Mouse (Mus musculus) hindbrain, embryonic 13.5 days (tissue): ENCODE results near the gene Phlda2. TPM values are rescaled to one million over a fixed set of nuclear protein-coding genes. Genes with fewer than 3 reads are reported as not detected.

Experiments
- ATAC-seq: fragments of 200-750 bp; cut with Nextera tagmentation; 2 replicates; pipeline ENCODE4 v1.8.0; 2017; ENCODE audit warnings: moderate TSS enrichment; ENCODE audit not compliant: low FRiP score
- H3K27ac ChIP-seq: fragments of 300-500 bp; sonication (generic); 2 replicates; pipeline ENCODE4 v1.5.1; 2015; ENCODE audit warnings: inconsistent platforms, mild to moderate bottlenecking, moderate library complexity
- H3K27me3 ChIP-seq: fragments of 300-500 bp; sonication (generic); 2 replicates; pipeline ENCODE4 v1.6.1; 2015; ENCODE audit warnings: mild to moderate bottlenecking, inconsistent platforms
- H3K36me3 ChIP-seq: fragments of 300-500 bp; sonication (generic); 2 replicates; pipeline ENCODE4 v1.6.1; 2015; ENCODE audit warnings: mild to moderate bottlenecking, inconsistent platforms
- H3K4me1 ChIP-seq: fragments of 300-500 bp; sonication (generic); replicated peaks from 2 replicates; pipeline ENCODE4 v1.6.1; 2015; ENCODE audit warnings: inconsistent platforms
- H3K4me2 ChIP-seq: fragments of 300-500 bp; sonication (generic); 2 replicates; pipeline ENCODE4 v1.6.1; 2015; ENCODE audit warnings: inconsistent platforms, mild to moderate bottlenecking, moderate library complexity
- H3K4me3 ChIP-seq: fragments of 300-500 bp; sonication (generic); 2 replicates; pipeline ENCODE4 v1.5.1; 2015; ENCODE audit warnings: mild to moderate bottlenecking, inconsistent platforms
- H3K9ac ChIP-seq: fragments of 300-500 bp; sonication (generic); 2 replicates; pipeline ENCODE4 v1.6.1; 2015; ENCODE audit warnings: mild to moderate bottlenecking, inconsistent platforms
- H3K9me3 ChIP-seq: fragments of 300-500 bp; sonication (generic); 2 replicates; pipeline ENCODE4 v1.6.1; 2016; ENCODE audit warnings: inconsistent platforms
- WGBS: fragments of 180-500 bp; shearing (Covaris S2); methylation state at CpG from one replicate; pipeline ENCODE4 v1.1.7; 2015; 5-methylcytosine and 5-hydroxymethylcytosine counted together
- polyA plus RNA-seq: library from polyadenylated mRNA; unstranded; fragments of >200 nt; fragmentation: Nextera tagmentation; extraction: Ambion mirVana; gene quantifications from 2 replicates; pipeline ENCODE4 v1.2.1, GENCODE M21; 2015

Phlda2 gene
- polyA plus RNA-seq, 1 experiment from 2014 or later, result 0.53 TPM

- Histone ChIP-seq H3K4me2 (no peak within 1 kb of the TSS), H3K4me1 (no peaks in the 10 kb centered on the region), H3K27ac (no peak within 1 kb of the TSS), H3K9me3 (no peaks in the 10 kb centered on the region), H3K36me3 (no peaks in the 10 kb centered on the region), H3K27me3 (peaks cover 14% of the 10 kb centered on the region), H3K4me3 (no peak within 1 kb of the TSS), H3K9ac (no peak within 1 kb of the TSS)
- no peak for ATAC-seq
- 46% methylated on average over 4 of the region's 4 CpGs for WGBS
Measured at GRCm38 (mm10) chr7:143473347-143474101, 29.4 kb downstream of the Phlda2 start, which contains the start of gene Slc22a18. TSS of gene Slc22a18 (plus strand) at chr7:143473736.

DNA sequence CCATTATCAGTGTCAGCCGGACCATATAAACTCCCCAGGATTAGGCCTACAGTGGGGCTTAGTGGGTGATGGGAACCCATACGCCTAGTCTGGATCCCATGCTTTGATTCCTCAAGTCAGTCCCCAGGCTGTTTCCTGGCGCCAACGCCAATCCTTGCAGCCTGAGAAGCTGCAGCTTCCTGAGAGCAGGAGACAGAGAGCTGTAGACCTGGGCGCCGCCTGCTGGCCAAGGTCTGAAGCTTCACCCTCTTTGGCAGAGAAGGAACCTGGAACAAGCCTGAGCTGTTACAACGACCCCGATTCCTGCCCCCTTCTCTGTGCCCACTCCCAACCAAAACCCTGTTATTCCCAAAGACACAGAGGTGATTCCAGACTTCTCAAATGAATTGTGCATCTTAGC, 33.0 kb downstream of the Phlda2 start:
- Histone ChIP-seq H3K4me1 (peaks cover 12% of the 10 kb centered on the region), H3K27me3 (peaks cover 23% of the 10 kb centered on the region), H3K9me3 (no peaks in the 10 kb centered on the region), H3K36me3 (no peaks in the 10 kb centered on the region), H3K4me2 (no peak overlapping the region), H3K9ac (no peak overlapping the region), H3K27ac (no peak overlapping the region), H3K4me3 (no peak overlapping the region)
- WGBS, result 19% methylated on average over 8 of the region's 8 CpGs
- ATAC-seq, result 0 out of 2 replicates have a peak, but pooled peaks have one; percentile 36

- H3K4me1 ChIP-seq, result peaks cover 21% of the 10 kb centered on the region
- H3K36me3 ChIP-seq, result no peaks in the 10 kb centered on the region
- no peak overlapping the region for H3K4me2 ChIP-seq
- no peak overlapping the region for H3K9ac ChIP-seq
- 8% methylated on average over 6 of the region's 6 CpGs for whole genome bisulfite sequencing
- H3K27ac ChIP-seq, result no peak overlapping the region
- no peaks in the 10 kb centered on the region for H3K9me3 ChIP-seq
- H3K27me3 ChIP-seq, result peaks cover 23% of the 10 kb centered on the region
- no peak overlapping the region for H3K4me3 ChIP-seq
- ATAC-seq, result no peak
Measured at GRCm38 (mm10) chr7:143467714-143468113, 35.2 kb downstream of the Phlda2 start.

GRCm38 (mm10) chr7:143466099-143466677, 36.8 kb downstream of the Phlda2 start:
- Histone ChIP-seq H3K27me3 (peaks cover 23% of the 10 kb centered on the region), H3K9ac (no peak overlapping the region), H3K36me3 (no peaks in the 10 kb centered on the region), H3K27ac (no peak overlapping the region), H3K4me3 (no peak overlapping the region), H3K4me2 (no peak overlapping the region), H3K4me1 (peaks cover 26% of the 10 kb centered on the region), H3K9me3 (no peaks in the 10 kb centered on the region)
- ATAC-seq, result peak; percentile 11; the same call in 1 of the 2 replicates
- 38% methylated on average over 14 of the region's 14 CpGs for WGBS

- Histone ChIP-seq H3K9me3 (peaks cover 9% of the 10 kb centered on the region), H3K27me3 (peaks cover 18% of the 10 kb centered on the region), H3K4me1 (peaks cover 26% of the 10 kb centered on the region), H3K27ac (no peak overlapping the region), H3K4me2 (peak overlapping the region; percentile 68), H3K9ac (peak overlapping the region; percentile 65), H3K36me3 (no peaks in the 10 kb centered on the region), H3K4me3 (peak overlapping the region; percentile 36)
- ATAC-seq, result no peak
- WGBS, result 25% methylated on average over 55 of the region's 56 CpGs
Measured at GRCm38 (mm10) chr7:143464811-143465560, 38.0 kb downstream of the Phlda2 start.

DNA sequence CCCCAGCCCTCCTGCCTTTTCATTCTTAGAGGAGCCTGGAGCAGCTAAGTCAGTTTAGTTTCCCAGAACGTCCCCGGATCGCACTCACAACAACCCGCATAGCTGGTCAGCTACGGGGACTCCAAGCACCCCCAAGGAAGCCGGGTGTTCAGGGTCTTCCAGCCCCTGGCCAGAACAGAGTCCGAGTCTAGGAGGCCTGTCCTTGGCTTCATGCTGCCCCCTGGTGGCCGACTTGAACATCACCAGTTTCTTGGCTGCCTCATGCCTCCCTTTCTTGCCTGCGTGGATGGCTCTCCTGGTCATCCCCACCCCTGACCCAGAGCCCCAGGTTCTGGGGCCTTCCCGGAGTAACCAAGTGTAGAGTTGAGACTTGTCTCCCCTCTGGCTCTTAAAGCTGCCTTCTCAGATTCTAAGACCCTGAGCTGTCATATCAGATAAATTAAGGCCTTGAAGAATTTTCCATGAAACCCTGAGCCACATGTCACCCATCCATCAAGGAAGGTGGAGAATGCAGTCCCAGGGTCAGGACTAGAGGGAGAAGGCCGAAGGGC, 39.0 kb downstream of the Phlda2 start:
- 31% methylated on average over 11 of the region's 11 CpGs for WGBS
- H3K27ac ChIP-seq, result no peak overlapping the region

DNA sequence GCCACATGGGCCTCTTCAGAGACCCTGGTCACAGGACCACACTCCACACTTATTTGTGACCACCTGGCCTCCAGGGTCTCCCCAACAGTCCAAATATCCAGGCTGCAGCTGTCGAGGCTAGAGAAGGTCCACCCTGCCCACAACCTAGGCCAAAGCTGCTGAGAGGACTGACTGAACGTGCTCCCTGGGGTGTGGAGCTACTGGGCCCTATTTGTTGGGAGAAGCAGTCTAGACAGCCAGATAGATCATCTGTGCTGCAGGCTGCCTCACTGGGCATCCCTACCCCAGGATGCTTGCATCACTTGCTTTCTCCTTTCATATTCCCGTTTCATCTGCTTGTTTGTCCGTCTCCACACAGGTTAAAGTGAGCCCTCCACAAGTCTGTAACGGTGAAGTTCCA, 40.4 kb downstream of the Phlda2 start:
- peaks cover 29% of the 10 kb centered on the region for H3K4me1 ChIP-seq
- no peak overlapping the region for H3K4me3 ChIP-seq
- peaks cover 21% of the 10 kb centered on the region for H3K9me3 ChIP-seq
- no peak overlapping the region for H3K27ac ChIP-seq
- 81% methylated on average over 5 of the region's 5 CpGs for WGBS
- H3K9ac ChIP-seq, result no peak overlapping the region
- peaks cover 17% of the 10 kb centered on the region for H3K27me3 ChIP-seq
- H3K4me2 ChIP-seq, result no peak overlapping the region
- ATAC-seq, result no peak
- no peaks in the 10 kb centered on the region for H3K36me3 ChIP-seq

More for the DNA sequence above, 39.0 kb downstream of the Phlda2 start:
- H3K4me2 ChIP-seq, result no peak overlapping the region
- H3K4me1 ChIP-seq, result peaks cover 26% of the 10 kb centered on the region
- H3K9ac ChIP-seq, result no peak overlapping the region
- no peak for ATAC-seq
- no peak overlapping the region for H3K4me3 ChIP-seq
- H3K9me3 ChIP-seq, result peaks cover 20% of the 10 kb centered on the region
- no peaks in the 10 kb centered on the region for H3K36me3 ChIP-seq
- H3K27me3 ChIP-seq, result peaks cover 15% of the 10 kb centered on the region

DNA sequence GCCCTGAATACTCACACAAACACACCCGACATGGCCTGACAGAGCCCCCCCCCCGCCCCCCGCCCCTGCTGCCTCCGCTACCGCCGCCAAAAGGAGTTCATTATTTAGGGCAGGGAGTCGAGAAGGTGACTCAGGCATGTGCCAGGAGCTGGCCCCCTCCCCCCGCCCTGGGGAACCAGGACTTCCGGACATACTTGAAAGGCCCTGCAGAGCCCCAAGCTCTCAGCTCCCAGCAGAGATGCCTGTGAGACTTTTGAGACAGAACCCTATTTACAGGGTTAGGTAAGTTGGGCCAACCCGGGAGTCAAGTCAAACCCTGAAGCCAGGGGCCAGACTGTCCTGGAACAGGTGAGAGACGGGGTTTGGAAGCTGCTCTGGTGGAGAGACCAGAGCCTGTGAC, 41.0 kb downstream of the Phlda2 start:
- Histone ChIP-seq H3K27ac (no peak overlapping the region), H3K4me1 (peaks cover 27% of the 10 kb centered on the region), H3K4me3 (no peak overlapping the region), H3K36me3 (no peaks in the 10 kb centered on the region), H3K4me2 (peak overlapping the region; percentile 58), H3K9ac (no peak overlapping the region), H3K9me3 (peaks cover 21% of the 10 kb centered on the region), H3K27me3 (peaks cover 17% of the 10 kb centered on the region)
- 40% methylated on average over 11 of the region's 11 CpGs for WGBS
- ATAC-seq, result no peak

GRCm38 (mm10) chr7:143461294-143461870, 41.6 kb downstream of the Phlda2 start:
- Histone ChIP-seq H3K27ac (peak overlapping the region; percentile 77), H3K9me3 (peaks cover 21% of the 10 kb centered on the region), H3K36me3 (no peaks in the 10 kb centered on the region), H3K4me1 (peaks cover 27% of the 10 kb centered on the region), H3K4me3 (peak overlapping the region; percentile 63), H3K4me2 (peak overlapping the region; percentile 58), H3K9ac (peak overlapping the region; percentile 55; the same call in 1 of the 2 replicates), H3K27me3 (peaks cover 20% of the 10 kb centered on the region)
- ATAC-seq, result peak; percentile 57
- WGBS, result 36% methylated on average over 19 of the region's 32 CpGs

DNA sequence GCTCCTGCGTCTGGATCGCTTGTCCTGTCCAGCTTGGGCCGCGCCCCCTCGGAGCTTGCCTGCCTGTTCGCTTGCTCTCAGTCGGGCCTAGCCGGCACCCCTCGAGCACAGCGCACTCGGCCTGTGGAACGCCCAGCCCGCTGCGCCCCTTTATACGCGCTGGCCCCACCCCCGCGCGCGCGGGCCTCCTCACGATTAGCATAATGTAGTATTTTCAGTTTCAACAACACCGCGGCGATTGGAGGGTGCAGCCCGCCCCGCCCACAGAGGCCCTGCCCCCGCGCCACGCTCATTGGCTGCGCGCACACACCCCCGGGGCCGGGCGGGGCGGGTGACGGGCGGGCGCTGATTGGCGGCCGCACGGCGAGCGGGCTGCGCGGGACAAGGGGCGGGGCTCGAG, 42.1 kb downstream of the Phlda2 start, which contains the start of gene Cdkn1c:
TSS of gene Cdkn1c (minus strand) at position 177 of the 400 bp plus-strand sequence.
- Histone ChIP-seq H3K27ac (peak within 1 kb of the TSS; percentile 82), H3K4me1 (peaks cover 29% of the 10 kb centered on the region), H3K9ac (peak within 1 kb of the TSS; percentile 80), H3K36me3 (no peaks in the 10 kb centered on the region), H3K4me3 (peak within 1 kb of the TSS; percentile 63), H3K9me3 (peaks cover 21% of the 10 kb centered on the region), H3K4me2 (peak within 1 kb of the TSS; percentile 58), H3K27me3 (peaks cover 18% of the 10 kb centered on the region)
- 35% methylated on average over 45 of the region's 48 CpGs for WGBS
- ATAC-seq, result peak; percentile 81

DNA sequence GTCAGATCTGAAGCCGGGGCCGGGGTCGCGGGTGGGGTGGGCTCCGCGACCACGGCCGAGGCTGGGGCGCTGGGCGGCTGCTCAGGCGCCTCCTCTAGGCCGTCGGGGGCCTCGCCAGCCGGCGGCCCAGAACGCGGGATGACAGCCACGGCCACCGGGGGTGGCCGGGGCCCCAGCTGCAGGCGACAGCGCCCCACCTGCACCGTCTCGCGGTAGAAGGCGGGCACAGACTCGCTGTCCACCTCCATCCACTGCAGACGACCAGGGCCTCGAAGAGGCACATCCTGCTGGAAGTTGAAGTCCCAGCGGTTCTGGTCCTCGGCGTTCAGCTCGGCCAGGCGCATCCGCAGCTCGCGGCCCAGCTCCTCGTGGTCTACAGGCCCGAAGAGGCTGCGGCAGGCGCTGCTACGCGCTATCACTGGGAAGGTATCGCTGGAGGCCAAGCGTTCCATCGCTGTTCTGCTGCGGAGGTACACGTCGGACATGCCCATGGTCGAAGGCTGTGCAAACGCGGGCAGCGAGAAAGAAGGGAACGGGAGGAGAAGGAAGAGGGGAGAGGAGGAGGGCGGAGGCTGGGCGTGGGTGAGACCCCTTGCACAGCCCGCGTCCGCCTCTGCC, 42.6 kb downstream of the Phlda2 start:
- Histone ChIP-seq H3K4me3 (peak overlapping the region; percentile 63), H3K36me3 (no peaks in the 10 kb centered on the region), H3K4me1 (peaks cover 29% of the 10 kb centered on the region), H3K9ac (peak overlapping the region; percentile 80), H3K9me3 (peaks cover 21% of the 10 kb centered on the region), H3K27ac (peak overlapping the region; percentile 82), H3K4me2 (peak overlapping the region; percentile 58), H3K27me3 (peaks cover 12% of the 10 kb centered on the region; the same call in 1 of the 2 replicates)
- no peak; the same call in 1 of the 2 replicates for ATAC-seq
- 38% methylated on average over 60 of the region's 60 CpGs for WGBS
